Mouse (Mus musculus) urinary bladder, postnatal 25 days (tissue): ENCODE results near the gene Slc7a3.
"Not testable (repeated sequence)": the region's sequence is repeated elsewhere in the genome, so short reads cannot be mapped to it uniquely, and the experiment has no call there.

Experiments
- DNase-seq: peaks from one replicate; pipeline ENCODE4 v3.0.0; 2022; ENCODE audit warnings: low spot score

Slc7a3 gene

GRCm38 (mm10) chrX:101085920-101086319, at the start of gene Slc7a3:
Gene Slc7a3 (minus strand): TSS chrX:101086020.
- no peak for DNase-seq

GRCm38 (mm10) chrX:101131992-101132791, 46.4 kb upstream of the Slc7a3 start:
- DNase-seq: no peak

GRCm38 (mm10) chrX:101131001-101131400, 45.2 kb upstream of the Slc7a3 start:
- DNase-seq: peak; percentile 49

- DNase-seq: no peak
Observed at GRCm38 (mm10) chrX:101128559-101128958, 42.7 kb upstream of the Slc7a3 start.

- no peak for DNase-seq
Observed at GRCm38 (mm10) chrX:101126977-101127376, 41.2 kb upstream of the Slc7a3 start.

GRCm38 (mm10) chrX:101126474-101126955, 40.7 kb upstream of the Slc7a3 start:
- DNase-seq: peak; percentile 13

GRCm38 (mm10) chrX:101120546-101120945, 34.7 kb upstream of the Slc7a3 start:
- DNase-seq: no peak

GRCm38 (mm10) chrX:101085211-101085610, 609 bp downstream of the Slc7a3 start:
- DNase-seq: not testable (repeated sequence)

- no peak for DNase-seq
Observed at GRCm38 (mm10) chrX:101084192-101084591, 1.6 kb downstream of the Slc7a3 start.

- DNase-seq: no peak
Observed at GRCm38 (mm10) chrX:101065245-101065644, 20.6 kb downstream of the Slc7a3 start.

GRCm38 (mm10) chrX:101063503-101063902, 22.3 kb downstream of the Slc7a3 start:
- DNase-seq: no peak

GRCm38 (mm10) chrX:101059541-101059940, 26.3 kb downstream of the Slc7a3 start, which contains the start of gene Tex11:
Gene Tex11 (minus strand): TSS chrX:101059667.
- DNase-seq: no peak
